Mouse (Mus musculus) limb, embryonic 11.5 days (tissue): ENCODE measurements around the gene Gstm1. TPM values are rescaled to one million over a fixed set of nuclear protein-coding genes. Genes with fewer than 3 reads are reported as not detected.
A peak's percentile ranks its signal among the peaks of the same experiment; 100 is the strongest.

Source experiments
- ATAC-seq: fragments of 200-750 bp; cut with Nextera tagmentation; 2 replicates; pipeline ENCODE4 v1.8.0; 2017; ENCODE audit warnings: low read depth; ENCODE audit not compliant: insufficient number of reproducible peaks, low FRiP score, low TSS enrichment
- DNase-seq: peaks from one replicate; pipeline ENCODE4 v3.0.0-alpha.2; 2015; ENCODE audit warnings: low spot score
- H3K27ac ChIP-seq: fragments of 300-500 bp; sonication (generic); replicated peaks from 2 replicates; pipeline ENCODE4 v1.5.1; 2014; ENCODE audit warnings: low read depth, mild to moderate bottlenecking, low read length
- H3K27me3 ChIP-seq: fragments of 300-500 bp; sonication (generic); 2 replicates; pipeline ENCODE4 v1.6.1; 2014; ENCODE audit warnings: mild to moderate bottlenecking, low read length, mixed read lengths; ENCODE audit not compliant: control insufficient read depth, insufficient read depth
- H3K36me3 ChIP-seq: fragments of 300-500 bp; sonication (generic); 2 replicates; pipeline ENCODE4 v1.6.1; 2014; ENCODE audit warnings: mild to moderate bottlenecking, low read length, moderate library complexity, mixed read lengths; ENCODE audit not compliant: control insufficient read depth, insufficient read depth
- H3K4me1 ChIP-seq: fragments of 300-500 bp; sonication (generic); 2 replicates; pipeline ENCODE4 v1.6.1; 2014; ENCODE audit warnings: low read length, mixed read lengths; ENCODE audit not compliant: control insufficient read depth, insufficient read depth
- H3K4me2 ChIP-seq: fragments of 300-500 bp; sonication (generic); 2 replicates; pipeline ENCODE4 v1.6.1; 2014; ENCODE audit warnings: low read depth, mild to moderate bottlenecking, moderate library complexity; ENCODE audit not compliant: severe bottlenecking
- H3K4me3 ChIP-seq: fragments of 300-500 bp; sonication (generic); 2 replicates; pipeline ENCODE4 v1.5.1; 2014; ENCODE audit warnings: low read depth, low read length
- H3K9ac ChIP-seq: fragments of 300-500 bp; sonication (generic); 2 replicates; pipeline ENCODE4 v1.6.1; 2014; ENCODE audit warnings: mild to moderate bottlenecking, low read length
- H3K9me3 ChIP-seq: fragments of 300-500 bp; sonication (generic); 2 replicates; pipeline ENCODE4 v1.6.1; 2016; ENCODE audit warnings: low read length; ENCODE audit not compliant: control insufficient read depth
- WGBS: fragments of 180-500 bp; shearing (Covaris S2); extraction: QIAGEN DNeasy Blood & Tissue Kit; methylation state at CpG from one replicate; pipeline ENCODE4 v1.1.7; 2014; 5-methylcytosine and 5-hydroxymethylcytosine counted together
- polyA plus RNA-seq: library from polyadenylated mRNA; unstranded; fragments of >200 nt; fragmentation: Nextera tagmentation; extraction: Ambion mirVana; gene quantifications from 2 replicates; pipeline ENCODE4 v1.2.1, GENCODE M21; 2014

Gene Gstm1
- polyA plus RNA-seq, result 32.8 and 33.9 TPM in 2 replicates

GRCm38 (mm10) chr3:108017473-108018189, at the start of gene Gstm1:
Gene Gstm1 (minus strand): TSS chr3:108017973.
- WGBS, result under 1% methylated on average over 31 of the region's 31 CpGs
- DNase-seq, result peak; percentile 95
- 0 out of 2 replicates have a peak, but pooled peaks cover 4% of the 10 kb centered on the region for H3K4me1 ChIP-seq
- H3K4me3 ChIP-seq, result peak within 1 kb of the TSS; percentile 21
- peak within 1 kb of the TSS; percentile 2 for H3K27ac ChIP-seq
- no peaks in the 10 kb centered on the region for H3K27me3 ChIP-seq
- peak within 1 kb of the TSS; percentile 57 for H3K4me2 ChIP-seq
- ATAC-seq, result peak; percentile 98
- H3K9ac ChIP-seq, result peak within 1 kb of the TSS; percentile 35
- no peaks in the 10 kb centered on the region for H3K36me3 ChIP-seq
- no peaks in the 10 kb centered on the region for H3K9me3 ChIP-seq

DNA sequence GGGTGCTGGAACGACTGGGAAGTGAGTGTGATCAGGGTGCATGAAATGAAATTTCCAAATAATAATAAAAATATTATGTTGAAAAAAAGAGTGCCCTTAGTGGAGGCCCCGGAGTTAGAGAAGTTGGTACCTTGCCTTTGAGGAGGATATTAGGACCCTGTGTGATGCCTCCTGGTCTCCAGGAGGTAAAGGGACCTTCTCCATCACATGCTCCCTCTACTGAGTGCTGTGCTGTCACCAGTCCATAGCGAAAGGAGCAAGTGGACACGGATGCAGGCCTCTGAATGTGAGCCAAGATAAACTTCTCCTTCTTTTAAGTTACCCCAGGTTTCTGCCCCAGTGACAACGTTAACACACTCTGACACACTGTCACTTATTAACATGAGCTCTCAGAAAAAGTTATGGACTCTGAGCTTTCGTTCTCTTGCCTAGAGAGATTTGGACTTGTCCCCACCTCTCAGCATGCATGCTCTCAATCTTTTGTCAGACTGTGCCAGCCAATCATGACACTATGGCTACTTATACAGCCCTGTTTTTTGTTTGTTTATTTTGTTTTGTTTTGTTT, 49.7 kb upstream of the Gstm1 start:
- Histone ChIP-seq H3K4me3 (no peak overlapping the region), H3K27me3 (no peaks in the 10 kb centered on the region), H3K27ac (no peak overlapping the region), H3K9ac (no peak overlapping the region), H3K9me3 (no peaks in the 10 kb centered on the region), H3K36me3 (0 out of 2 replicates have a peak, but pooled peaks cover 2% of the 10 kb centered on the region), H3K4me2 (no peak overlapping the region), H3K4me1 (no peaks in the 10 kb centered on the region)
- DNase-seq (no peak), ATAC-seq (no peak)
- 74% methylated on average over 6 of the region's 6 CpGs for WGBS

DNA sequence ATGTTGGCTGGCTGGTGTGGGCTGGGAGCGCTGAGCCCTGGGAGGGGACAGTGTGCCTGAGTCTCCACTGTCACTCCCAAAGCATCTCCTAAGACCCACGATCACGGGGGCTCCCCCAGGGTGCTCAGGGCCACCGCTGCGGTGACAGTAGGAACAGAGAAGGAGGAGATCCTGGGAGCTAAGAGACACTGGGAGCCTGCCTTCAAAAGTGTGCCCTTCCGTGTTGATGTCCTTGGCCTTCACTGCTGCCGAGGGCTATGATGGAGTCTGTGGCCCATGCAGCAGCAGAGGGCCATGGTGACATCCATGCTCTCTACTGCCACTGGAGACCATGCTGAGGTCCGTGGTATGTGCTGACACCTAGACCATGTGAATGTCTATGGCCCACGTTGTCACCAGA, 47.8 kb upstream of the Gstm1 start:
- Histone ChIP-seq H3K27ac (no peak overlapping the region), H3K36me3 (no peaks in the 10 kb centered on the region), H3K4me3 (no peak overlapping the region), H3K4me2 (no peak overlapping the region), H3K9me3 (no peaks in the 10 kb centered on the region), H3K9ac (no peak overlapping the region), H3K4me1 (no peaks in the 10 kb centered on the region), H3K27me3 (no peaks in the 10 kb centered on the region)
- ATAC-seq, result no peak
- no peak for DNase-seq
- WGBS, result 77% methylated on average over 9 of the region's 9 CpGs

DNA sequence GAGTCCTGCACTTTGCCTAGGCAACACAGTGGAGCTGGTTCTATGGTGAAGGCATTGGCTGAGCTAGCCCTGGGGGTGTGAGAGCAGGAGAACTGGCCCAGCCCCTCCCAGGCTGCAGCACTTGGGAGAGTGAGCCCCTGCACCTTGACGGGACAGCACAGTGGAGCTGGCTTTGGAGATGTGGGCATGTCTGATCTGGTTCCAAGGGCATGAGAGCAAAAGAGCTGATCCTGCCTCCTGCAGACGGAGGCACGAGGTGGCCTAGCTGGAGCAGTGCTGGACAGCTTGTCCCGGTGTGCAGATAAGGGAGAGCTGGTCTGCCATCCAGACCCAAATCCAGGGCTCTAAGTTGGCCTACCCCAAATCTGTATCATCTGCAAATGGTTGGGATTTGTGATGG, 46.9 kb upstream of the Gstm1 start:
- ATAC-seq, result no peak
- H3K4me1 ChIP-seq, result no peaks in the 10 kb centered on the region
- no peaks in the 10 kb centered on the region for H3K9me3 ChIP-seq
- H3K27ac ChIP-seq, result no peak overlapping the region
- H3K36me3 ChIP-seq, result no peaks in the 10 kb centered on the region
- WGBS, result 73% methylated on average over 4 of the region's 4 CpGs
- no peak overlapping the region for H3K9ac ChIP-seq
- no peak for DNase-seq
- H3K27me3 ChIP-seq, result no peaks in the 10 kb centered on the region
- no peak overlapping the region for H3K4me3 ChIP-seq
- no peak overlapping the region for H3K4me2 ChIP-seq

DNA sequence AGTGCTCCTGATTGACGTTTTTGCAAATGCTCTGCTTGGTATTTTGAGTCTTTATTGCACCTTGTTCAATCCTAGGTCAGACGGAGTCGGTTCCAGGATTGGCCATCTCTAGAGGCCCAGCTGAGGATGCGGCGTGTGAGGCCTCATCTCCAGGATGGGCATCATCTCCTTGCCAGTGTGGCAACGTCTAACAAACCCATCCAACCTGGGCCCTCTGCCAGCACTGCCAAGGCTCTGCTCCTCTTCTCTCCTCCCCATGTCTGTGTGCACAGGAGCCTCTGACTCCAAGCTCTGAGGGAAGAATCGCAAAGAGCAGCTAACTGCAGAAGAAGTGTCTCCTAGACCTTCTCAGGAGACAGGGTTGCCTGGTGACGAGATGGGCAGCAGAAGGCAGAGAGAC, 44.9 kb upstream of the Gstm1 start:
- Histone ChIP-seq H3K36me3 (no peaks in the 10 kb centered on the region), H3K4me3 (no peak overlapping the region), H3K27me3 (no peaks in the 10 kb centered on the region), H3K4me1 (no peaks in the 10 kb centered on the region), H3K4me2 (no peak overlapping the region), H3K9me3 (no peaks in the 10 kb centered on the region), H3K27ac (no peak overlapping the region), H3K9ac (no peak overlapping the region)
- 80% methylated on average over 8 of the region's 8 CpGs for WGBS
- no peak for ATAC-seq
- no peak for DNase-seq

- peak overlapping the region; percentile 7; the same call in 1 of the 2 replicates for H3K4me2 ChIP-seq
Observed at GRCm38 (mm10) chr3:108061420-108061819, 43.6 kb upstream of the Gstm1 start.

DNA sequence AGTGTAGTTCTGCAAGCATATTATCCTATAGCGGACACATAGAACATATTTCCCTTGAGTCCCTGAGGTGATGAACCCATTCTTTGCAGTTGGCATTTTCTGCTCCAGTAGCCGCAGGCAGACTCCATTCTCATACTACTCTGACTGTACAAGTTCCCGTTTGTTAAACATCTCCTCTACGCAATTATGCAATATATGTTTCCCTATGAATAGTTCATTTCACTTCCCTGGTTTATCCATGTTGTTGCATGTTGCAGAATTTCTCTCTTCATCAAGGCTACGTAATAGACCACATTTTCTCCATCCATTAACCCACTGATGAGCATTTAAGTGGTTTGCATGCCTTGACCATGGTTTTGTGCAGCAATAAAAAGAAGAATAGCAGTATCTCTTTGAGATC, 32.7 kb upstream of the Gstm1 start:
- ATAC-seq (no peak), DNase-seq (no peak)
- Histone ChIP-seq H3K36me3 (no peaks in the 10 kb centered on the region), H3K4me1 (no peaks in the 10 kb centered on the region), H3K4me3 (no peak overlapping the region), H3K27me3 (no peaks in the 10 kb centered on the region), H3K4me2 (no peak overlapping the region), H3K27ac (no peak overlapping the region), H3K9ac (no peak overlapping the region), H3K9me3 (no peaks in the 10 kb centered on the region)
- 90% methylated on average over 5 of the region's 5 CpGs for WGBS

More at GRCm38 (mm10) chr3:108061420-108061819, 43.6 kb upstream of the Gstm1 start:
- WGBS, result 22% methylated on average over 7 of the region's 7 CpGs
- Histone ChIP-seq H3K4me1 (no peaks in the 10 kb centered on the region), H3K9me3 (no peaks in the 10 kb centered on the region), H3K36me3 (no peaks in the 10 kb centered on the region), H3K4me3 (no peak overlapping the region), H3K9ac (no peak overlapping the region), H3K27ac (no peak overlapping the region), H3K27me3 (no peaks in the 10 kb centered on the region)
- no peak for ATAC-seq
- DNase-seq, result peak; percentile 76

DNA sequence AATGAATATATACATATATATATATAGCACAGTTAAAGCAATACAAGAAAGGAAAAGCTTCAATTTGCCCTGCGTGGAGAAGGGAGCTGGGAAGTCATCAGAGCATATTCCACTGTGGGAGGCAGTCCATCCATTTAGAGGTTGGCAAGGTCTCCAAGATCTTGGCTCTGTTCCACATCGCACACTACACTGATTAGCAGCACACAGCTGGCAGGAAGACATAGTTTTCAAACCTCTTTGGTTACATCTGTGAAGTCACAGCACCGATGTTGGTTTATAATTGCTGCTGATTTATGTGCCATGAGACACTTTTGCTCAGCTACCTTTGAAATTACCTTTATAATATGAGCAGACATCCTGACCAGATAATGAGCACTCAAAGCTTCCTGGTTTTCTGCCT, 30.5 kb upstream of the Gstm1 start:
- DNase-seq, result no peak

More for the DNA sequence above, 30.5 kb upstream of the Gstm1 start:
- H3K9me3 ChIP-seq, result no peaks in the 10 kb centered on the region
- no peaks in the 10 kb centered on the region for H3K36me3 ChIP-seq
- no peak overlapping the region for H3K4me2 ChIP-seq
- H3K4me1 ChIP-seq, result no peaks in the 10 kb centered on the region
- no peak overlapping the region for H3K4me3 ChIP-seq
- WGBS, result 67% methylated on average over 3 of the region's 3 CpGs
- no peak for ATAC-seq
- H3K9ac ChIP-seq, result no peak overlapping the region
- no peak overlapping the region for H3K27ac ChIP-seq
- no peaks in the 10 kb centered on the region for H3K27me3 ChIP-seq
